ENCODE assay signal across 8 mouse cellular contexts in the genomic region with DNA sequence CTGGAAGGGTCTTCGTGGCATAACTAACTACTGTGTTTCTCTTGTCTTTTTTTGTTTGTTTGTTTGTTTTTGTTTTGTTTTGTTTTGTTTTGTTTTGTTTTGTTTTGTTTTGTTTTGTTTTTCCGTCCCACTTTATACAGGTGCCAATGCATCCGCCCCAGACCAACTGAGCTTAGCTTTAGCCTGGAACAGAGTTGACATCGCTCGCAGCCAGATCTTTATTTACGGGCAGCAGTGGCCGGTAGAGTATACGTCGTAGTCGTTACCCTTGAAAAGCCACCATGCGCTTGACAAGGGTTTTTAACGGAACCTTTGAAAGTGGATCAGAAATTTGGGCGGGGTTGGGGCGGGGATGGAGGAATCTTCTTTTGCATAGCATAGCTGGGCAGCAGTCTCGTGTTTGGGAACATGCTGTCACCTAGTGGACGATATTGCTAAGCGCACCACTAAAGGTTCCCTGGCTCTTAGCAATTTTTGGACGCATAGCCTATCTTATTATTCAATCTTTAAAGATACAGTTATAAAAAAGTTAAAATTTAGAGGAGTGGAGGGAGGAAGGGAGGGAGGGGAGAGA.
DNase-seq lines count a peak whose midpoint lies in the region; ATAC-seq lines count a peak whose summit lies in the region.

No protein-coding gene starts in this region.

- H3K36me3 ChIP-seq in megakaryocyte, embryonic 14.5 days (replicated peaks; ENCODE audit: low read length) = no peaks in the 10 kb centered on the region
- H3K36me3 ChIP-seq in intestine, embryonic 16.5 days (ENCODE audit: control insufficient read depth, insufficient read depth, low read length) = no peaks in the 10 kb centered on the region
- H3K36me3 ChIP-seq in midbrain, embryonic 13.5 days = no peaks in the 10 kb centered on the region

- H3K4me3 ChIP-seq in megakaryocyte, embryonic 14.5 days (replicated peaks) = peak overlapping the region; percentile 76
- no peak overlapping the region for H3K4me3 ChIP-seq in intestine, embryonic 16.5 days (ENCODE audit: low read length)
- H3K4me3 ChIP-seq in midbrain, embryonic 13.5 days (replicated peaks) = no peak overlapping the region; the same call in 1 of the 2 replicates

- peak overlapping the region; percentile 49 for H3K4me2 ChIP-seq in intestine, embryonic 16.5 days (ENCODE audit: low read depth, low read length)
- peak overlapping the region; percentile 50 for H3K4me2 ChIP-seq in midbrain, embryonic 13.5 days (replicated peaks)

- peaks cover 3% of the 10 kb centered on the region; the same call in 1 of the 2 replicates for H3K4me1 ChIP-seq in megakaryocyte, embryonic 14.5 days
- H3K4me1 ChIP-seq in intestine, embryonic 16.5 days (ENCODE audit: control insufficient read depth, insufficient read depth, low read length) = 0 out of 2 replicates have a peak, but pooled peaks cover 3% of the 10 kb centered on the region
- H3K4me1 ChIP-seq in midbrain, embryonic 13.5 days (replicated peaks) = no peaks in the 10 kb centered on the region

- peaks cover 2% of the 10 kb centered on the region for H3K27me3 ChIP-seq in megakaryocyte, embryonic 14.5 days (replicated peaks)
- H3K27me3 ChIP-seq in intestine, embryonic 16.5 days (replicated peaks; ENCODE audit: control insufficient read depth, insufficient read depth, low read length) = no peaks in the 10 kb centered on the region
- peaks cover 15% of the 10 kb centered on the region for H3K27me3 ChIP-seq in midbrain, embryonic 13.5 days

- no peaks in the 10 kb centered on the region for H3K9me3 ChIP-seq in megakaryocyte, embryonic 14.5 days
- H3K9me3 ChIP-seq in intestine, embryonic 16.5 days (ENCODE audit: control insufficient read depth, low read length) = no peaks in the 10 kb centered on the region
- no peaks in the 10 kb centered on the region for H3K9me3 ChIP-seq in midbrain, embryonic 13.5 days

- no peak overlapping the region for H3K27ac ChIP-seq in intestine, embryonic 16.5 days (ENCODE audit: low read length)
- no peak overlapping the region for H3K27ac ChIP-seq in midbrain, embryonic 13.5 days

- H3K9ac ChIP-seq in intestine, embryonic 16.5 days (ENCODE audit: low read depth, low read length) = no peak overlapping the region
- no peak overlapping the region for H3K9ac ChIP-seq in midbrain, embryonic 13.5 days (replicated peaks)

- WGBS in intestine, embryonic 16.5 days = 23% methylated on average over 18 of the region's 18 CpGs
- WGBS in midbrain, embryonic 13.5 days = 21% methylated on average over 18 of the region's 18 CpGs

- intact Hi-C loops in gastrocnemius, postnatal 14 days (cut with DNase I; ENCODE audit: low total_unique reads) = loop anchor here (2.0 kb wide), 1 partner anchor 331 kb away; no protein-coding TSS in a partner anchor
- intact Hi-C loops in left cerebral cortex, postnatal 25 days (cut with DNase I) = loop anchor here (1.0 to 10.0 kb wide), 5 partner anchors 87 to 547 kb away; no protein-coding TSS in a partner anchor

- DNase-seq in cerebellum, postnatal 36 days = peak; percentile 74 to 83
- peak; percentile 34 for DNase-seq in gastrocnemius, postnatal 14 days
- DNase-seq in left cerebral cortex, postnatal 25 days (ENCODE audit: low spot score in 2 of 2) = peak; percentile 80 to 90
- peak; percentile 6 for DNase-seq in yolk sac, embryonic 10.5 days (ENCODE audit: low spot score)

- ATAC-seq in megakaryocyte, adult 5-6 weeks (ENCODE audit: poor library complexity, severe bottlenecking) = no peak
- ATAC-seq in intestine, embryonic 16.5 days = peak; percentile 82; the same call in 1 of the 2 replicates
- ATAC-seq in midbrain, embryonic 13.5 days = peak; percentile 93

Comparison
In these comparisons a context has a peak if more than half of its experiments do, and no peak if none do; other contexts are left out.
1. DNase-seq: peak in every context shown above with its lines; median percentile 85 in left cerebral cortex, postnatal 25 days; 78 in cerebellum, postnatal 36 days; 34 in gastrocnemius, postnatal 14 days; 6 in yolk sac, embryonic 10.5 days.